Mouse (Mus musculus) Muller cell, postnatal 12 days (primary cell): ENCODE measurements at regions not wholly inside any gene's neighbourhood (a gene's known extent, or its start where the extent isn't known, plus 50 kb on each side); places are given as distances from the start of the nearest gene placed in this dataset.

Experiments used
- DNase-seq: peaks from one replicate; pipeline ENCODE4 v3.0.0-alpha.2; 2015; ENCODE audit errors: inconsistent ontology term

DNA sequence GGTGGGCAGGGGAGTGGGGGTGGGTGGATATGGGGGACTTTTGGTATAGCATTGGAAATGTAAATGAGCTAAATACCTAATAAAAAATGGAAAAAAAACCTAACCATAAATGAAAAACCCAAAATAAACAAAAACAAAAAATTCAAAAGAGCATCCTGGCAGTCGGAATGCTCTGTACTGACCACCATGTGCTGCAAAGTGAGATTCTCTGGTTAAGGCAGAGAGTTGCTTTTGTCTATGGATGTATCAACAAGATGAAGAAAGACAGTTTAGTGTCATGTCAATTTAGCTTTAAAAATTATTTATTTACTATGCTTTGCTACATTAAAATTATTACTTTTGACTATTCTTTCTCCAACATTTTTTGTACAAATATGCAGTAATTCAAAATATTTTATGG, 88.5 kb downstream of the E330014E10Rik start:
- no peak for DNase-seq

DNA sequence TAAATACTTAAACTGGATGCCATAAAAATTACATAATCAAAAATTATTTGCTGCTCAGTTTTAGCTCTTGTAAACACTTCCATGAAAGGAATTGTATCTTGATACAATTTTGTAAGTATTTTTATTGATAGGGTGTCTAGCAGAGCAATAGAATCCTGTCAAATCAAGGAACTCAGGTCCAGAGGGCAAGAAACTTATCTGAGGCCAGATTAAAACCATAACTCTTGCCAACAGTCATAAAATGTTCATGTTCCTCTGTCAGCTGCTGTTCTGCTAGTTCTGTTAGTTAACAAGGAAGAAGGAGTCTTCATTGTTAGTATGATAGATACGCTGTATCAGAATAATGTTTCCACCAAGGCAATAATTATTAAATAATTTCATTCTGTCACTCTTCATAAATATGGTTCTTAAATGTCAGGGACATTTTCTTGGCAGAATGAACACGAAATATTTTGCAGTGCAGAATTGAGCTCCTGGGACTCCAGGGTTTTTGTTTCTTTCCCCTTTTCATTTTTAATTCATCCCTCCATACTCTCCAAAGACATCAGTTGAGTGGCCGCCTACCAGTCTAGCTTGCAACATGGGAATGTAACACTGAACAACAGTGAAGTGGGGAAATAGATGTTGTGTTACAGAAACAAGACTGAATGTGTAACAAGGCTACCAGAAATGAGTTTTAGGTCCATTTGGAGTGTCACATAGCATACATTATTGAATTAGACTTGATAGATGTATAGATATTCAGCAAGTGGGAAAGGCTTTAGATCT, 89.1 kb downstream of the E330014E10Rik start:
- DNase-seq = no peak

DNA sequence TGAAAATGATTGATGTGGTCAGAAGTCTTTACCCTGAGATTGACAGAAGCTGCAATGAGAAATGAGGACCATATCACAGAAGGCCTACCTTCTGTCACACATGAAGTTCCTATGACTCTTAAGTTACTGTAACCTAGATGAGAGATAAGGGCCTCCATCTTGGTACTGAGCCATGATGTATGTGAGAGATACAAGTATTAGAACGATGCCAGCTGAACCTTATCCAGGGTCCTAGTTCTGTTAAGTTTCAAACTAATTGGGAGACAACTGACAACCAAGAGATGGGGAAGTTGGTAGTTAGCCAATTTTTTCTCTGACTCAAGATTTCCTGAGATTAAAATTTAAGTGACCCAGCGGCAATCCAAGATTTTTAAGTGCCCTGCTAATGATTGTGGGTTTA, 89.7 kb downstream of the E330014E10Rik start:
- DNase-seq = no peak

DNA sequence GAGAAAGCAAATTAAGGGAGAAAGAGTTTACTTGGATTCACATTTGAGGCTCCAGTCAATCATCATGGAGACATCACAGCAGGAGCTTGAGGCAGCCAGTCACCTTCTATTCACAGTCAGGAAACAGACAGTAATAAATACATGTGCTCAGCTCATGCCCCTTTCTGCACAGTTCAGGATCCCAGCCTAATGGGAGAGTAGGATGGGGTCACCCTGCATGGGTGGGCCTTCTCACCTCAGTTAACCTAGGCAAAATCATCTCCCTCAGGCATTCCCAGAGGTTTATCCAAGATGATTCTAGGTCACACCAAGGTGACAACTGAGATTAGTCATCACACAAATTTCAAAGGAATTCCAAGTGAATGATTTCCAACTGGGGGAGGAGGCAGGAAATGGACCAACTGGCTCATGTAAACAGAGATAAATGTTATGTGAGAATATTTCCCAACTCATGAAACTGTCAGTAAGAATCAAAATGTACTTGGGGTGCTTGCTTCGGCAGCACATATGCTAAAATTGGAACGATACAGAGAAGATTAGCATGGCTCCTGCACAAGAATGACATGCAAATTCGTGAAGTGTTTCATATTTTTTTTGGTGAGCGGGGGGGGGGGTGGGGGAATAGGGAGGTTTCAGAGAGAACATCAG, 89.8 kb upstream of the Cxcl13 start:
- DNase-seq = peak; percentile 45

DNA sequence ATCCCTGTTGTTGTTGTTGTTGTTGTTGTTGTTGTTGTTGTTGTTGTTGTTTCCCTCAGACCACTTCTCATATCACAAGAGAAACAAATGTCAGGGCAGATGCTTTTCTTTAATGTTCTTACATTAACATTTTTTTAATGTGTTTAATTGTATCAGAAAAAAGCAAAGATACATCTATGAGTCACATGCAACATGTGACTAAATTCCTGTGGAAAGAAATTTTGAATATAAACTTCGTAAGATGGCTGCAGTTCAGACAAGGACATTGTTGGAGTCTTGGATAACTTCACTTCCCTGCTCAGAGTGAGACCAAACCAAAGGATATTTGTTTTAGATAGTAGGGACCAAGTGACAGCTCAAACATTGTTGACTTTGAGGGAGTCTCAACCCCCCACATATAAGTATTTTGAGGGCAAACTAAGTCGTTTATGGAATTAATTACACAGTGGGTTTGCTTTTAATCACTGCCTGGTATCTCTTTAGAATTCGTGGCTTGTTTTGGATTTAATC, 86.4 kb upstream of the Cxcl13 start:
- DNase-seq = no peak

DNA sequence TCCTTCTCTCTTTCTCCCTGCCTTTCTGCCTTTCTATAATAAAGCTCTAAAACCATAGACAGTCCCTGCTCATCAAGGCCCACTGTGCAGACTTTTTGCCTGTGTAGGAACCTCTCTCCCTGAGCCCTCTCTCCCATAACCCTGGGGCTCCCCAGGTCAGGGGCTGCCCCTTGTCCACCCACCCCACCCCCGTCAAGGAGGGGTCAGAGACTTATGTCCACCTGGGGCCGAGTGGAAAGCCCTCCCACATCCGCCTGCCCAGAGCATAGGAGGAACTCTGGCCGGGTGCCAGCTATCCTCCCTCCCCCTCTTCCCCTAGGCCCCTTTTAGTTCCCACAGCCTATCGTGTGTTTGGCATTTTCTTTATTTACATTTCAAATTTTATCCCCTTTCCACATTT, 81.8 kb upstream of the Cxcl13 start:
- DNase-seq = no peak

DNA sequence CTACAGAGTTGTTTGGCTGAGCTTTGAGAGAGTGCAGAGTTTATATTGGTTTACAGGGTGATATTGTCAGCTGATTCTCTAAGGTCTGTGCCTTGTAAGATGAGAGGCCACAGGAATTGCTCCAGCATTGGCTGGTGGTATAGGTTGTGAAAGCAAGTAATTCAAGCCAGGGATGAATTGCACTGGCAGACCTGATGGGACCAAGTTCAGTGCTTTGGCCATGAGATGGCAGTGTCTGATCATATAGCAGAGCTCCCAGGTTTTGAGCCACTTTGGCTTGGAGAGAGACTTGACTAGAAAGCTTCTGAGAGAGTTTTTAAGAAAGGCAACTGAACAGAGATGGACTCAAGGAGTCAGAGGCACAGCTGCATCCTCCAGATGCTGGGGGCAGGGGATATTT, 75.8 kb upstream of the Cxcl13 start:
- DNase-seq = peak; percentile 63
